Mouse (Mus musculus) heart, adult 2 months (tissue): ENCODE measurements around the gene Ccdc97. TPM values are rescaled to one million over a fixed set of nuclear protein-coding genes. Genes with fewer than 3 reads are reported as not detected.
A peak's percentile ranks its signal among the peaks of the same experiment; 100 is the strongest.
"Not testable (repeated sequence)": the region's sequence is repeated elsewhere in the genome, so short reads cannot be mapped to it uniquely, and the experiment has no call there.

ENCODE experiments used
- DNase-seq, 2 experiments: peaks; one replicate each; pipeline ENCODE4 v3.0.0; 2021
- H3K27ac ChIP-seq: fragments of 200-600 bp; 2 replicates; pipeline ENCODE4 v1.8.1; 2022
- H3K27me3 ChIP-seq: fragments of 200-500 bp; 2 replicates; pipeline ENCODE4 v1.6.1; 2012; ENCODE audit warnings: mild to moderate bottlenecking, low read length, inconsistent platforms, mixed read lengths; ENCODE audit not compliant: control insufficient read depth, insufficient read depth
- H3K36me3 ChIP-seq: fragments of 200-500 bp; 2 replicates; pipeline ENCODE4 v1.6.1; 2012; ENCODE audit warnings: low read length, inconsistent platforms; ENCODE audit not compliant: control insufficient read depth, insufficient read depth
- H3K4me1 ChIP-seq: fragments of 200-500 bp; 2 replicates; pipeline ENCODE4 v1.6.1; 2011; ENCODE audit warnings: low read length; ENCODE audit not compliant: control insufficient read depth, insufficient read depth
- H3K4me3 ChIP-seq: fragments of 200-600 bp; 2 replicates; pipeline ENCODE4 v1.8.1; 2022
- H3K79me2 ChIP-seq: fragments of 200-500 bp; replicated peaks from 2 replicates; pipeline ENCODE4 v1.6.1; 2012; ENCODE audit warnings: mild to moderate bottlenecking, inconsistent platforms, low read length, moderate library complexity, mixed read lengths; ENCODE audit not compliant: control insufficient read depth, insufficient read depth
- H3K9ac ChIP-seq: fragments of 200-500 bp; 2 replicates; pipeline ENCODE4 v1.6.1; 2012; ENCODE audit warnings: low read depth, mild to moderate bottlenecking, control low read depth, inconsistent platforms, low read length, mixed read lengths
- CTCF ChIP-seq: fragments of 200-600 bp; IDR thresholded peaks from 2 replicates; pipeline ENCODE4 v1.8.1; 2022; ENCODE audit warnings: antibody characterized with exemption, mild to moderate bottlenecking, moderate library complexity
- EP300 ChIP-seq: fragments of 200-500 bp; IDR thresholded peaks from 2 replicates; pipeline ENCODE4 v1.6.1; 2011; ENCODE audit warnings: low read depth, low read length, control low read depth; ENCODE audit not compliant: insufficient read depth
- POLR2A ChIP-seq: fragments of 200-500 bp; IDR thresholded peaks from 2 replicates; pipeline ENCODE4 v1.6.1; 2011; ENCODE audit warnings: mild to moderate bottlenecking, low read depth, low read length, control low read depth; ENCODE audit not compliant: insufficient read depth
- WGBS: fragments of 180-500 bp; shearing (Covaris S2); methylation state at CpG from one replicate; pipeline ENCODE4 v1.1.7; 2018; 5-methylcytosine and 5-hydroxymethylcytosine counted together
- intact Hi-C: fragments of 180-260 bp; cut with DNase I; formaldehyde crosslinking; loops from one replicate; pipeline ENCODE4 v1.15.1; 2025
- polyA plus RNA-seq: library from polyadenylated mRNA; depleted of rRNA; stranded (reverse); fragments of >200 nt; gene quantifications from 2 replicates; pipeline ENCODE4 v1.2.3, GENCODE M21; 2012
- total RNA-seq, 2 experiments: library from RNA; stranded (reverse); gene quantifications; 2 replicates each; pipeline ENCODE4 v1.2.3; 2021

The Ccdc97 gene
- total and polyA plus RNA-seq, 3 experiments = 51.8 to 62.9 (median 59.3) TPM

- H3K79me2 ChIP-seq = no peaks in the 10 kb centered on the region
- peaks cover 17% of the 10 kb centered on the region for H3K4me1 ChIP-seq
- no peak overlapping the region for H3K9ac ChIP-seq
- peak in 1 of 2 experiments; percentile 44 for DNase-seq
- H3K27me3 ChIP-seq = no peaks in the 10 kb centered on the region
- peaks cover 20% of the 10 kb centered on the region for H3K36me3 ChIP-seq
- WGBS = 50% methylated on average over 8 of the region's 8 CpGs
- no peak overlapping the region for H3K4me3 ChIP-seq
- TF ChIP-seq CTCF (no peak), EP300 (peak; percentile 68; the same call in 1 of the 2 replicates), POLR2A (0 out of 2 replicates have a peak, but pooled peaks have one; percentile 17)
- H3K27ac ChIP-seq = peak overlapping the region; percentile 64
- intact Hi-C loops = no loop called here
Measured at GRCm38 (mm10) chr7:25731294-25732055, 12.6 kb upstream of the Ccdc97 start.

DNA sequence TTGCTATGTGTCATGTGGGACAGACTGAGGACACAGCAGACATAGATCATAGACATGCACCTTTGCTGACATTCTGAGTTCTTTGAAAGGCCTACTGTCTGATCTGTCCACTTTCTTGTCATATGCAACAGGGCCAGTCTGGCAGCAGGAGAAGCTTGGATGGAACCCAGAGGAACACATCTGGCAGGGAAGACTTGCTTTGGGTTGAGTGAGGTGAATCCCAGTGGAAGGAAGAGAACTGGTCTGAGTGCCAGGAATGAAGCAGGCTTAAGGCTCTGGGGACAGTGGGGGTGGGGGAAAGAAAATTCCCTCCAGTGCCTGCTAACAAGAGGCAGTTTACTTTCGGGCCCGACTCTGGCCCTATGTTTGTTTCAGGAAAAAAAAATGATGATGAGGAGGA is 11.0 kb upstream of the Ccdc97 start:
- no peak overlapping the region for H3K4me3 ChIP-seq
- no peaks in the 10 kb centered on the region for H3K79me2 ChIP-seq
- intact Hi-C loops = no loop called here
- peak overlapping the region; percentile 45 for H3K27ac ChIP-seq
- no peaks in the 10 kb centered on the region for H3K27me3 ChIP-seq
- peaks cover 17% of the 10 kb centered on the region for H3K4me1 ChIP-seq
- 0 out of 2 replicates have a peak, but pooled peaks have one; percentile 48 for TF ChIP-seq EP300
- no peak for TF ChIP-seq POLR2A
- no peak for TF ChIP-seq CTCF
- no peak overlapping the region for H3K9ac ChIP-seq
- peak; percentile 52 to 77 for DNase-seq
- WGBS = 25% methylated on average over 2 of the region's 2 CpGs
- peaks cover 20% of the 10 kb centered on the region for H3K36me3 ChIP-seq

DNA sequence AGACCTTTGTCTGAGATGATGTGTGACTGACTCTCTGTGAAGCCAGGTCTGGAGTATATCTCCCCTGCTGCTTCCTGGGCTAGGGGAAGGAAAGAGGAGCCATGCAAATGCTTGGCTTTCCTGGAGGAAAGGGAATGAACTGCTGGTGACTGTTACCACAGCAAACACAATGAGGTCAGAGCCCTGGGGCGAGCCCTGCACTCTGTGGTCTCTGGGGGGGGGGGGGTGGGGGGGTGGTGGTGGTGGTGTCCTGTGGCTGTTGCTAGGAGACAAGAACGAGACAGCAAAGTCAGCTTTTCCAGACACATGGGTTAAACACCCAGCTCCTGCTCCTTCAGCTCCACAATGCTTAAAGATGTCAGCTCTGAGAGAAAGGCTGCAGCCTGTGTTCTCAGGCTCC is 10.5 kb upstream of the Ccdc97 start:
- no peak overlapping the region for H3K4me3 ChIP-seq
- no peaks in the 10 kb centered on the region for H3K27me3 ChIP-seq
- H3K9ac ChIP-seq = no peak overlapping the region
- TF ChIP-seq CTCF (no peak), POLR2A (no peak), EP300 (no peak)
- no peak for DNase-seq
- H3K27ac ChIP-seq = peak overlapping the region; percentile 45; the same call in 1 of the 2 replicates
- intact Hi-C loops = no loop called here
- peaks cover 20% of the 10 kb centered on the region for H3K36me3 ChIP-seq
- peaks cover 17% of the 10 kb centered on the region for H3K4me1 ChIP-seq
- no peaks in the 10 kb centered on the region for H3K79me2 ChIP-seq
- 19% methylated on average over 2 of the region's 2 CpGs for WGBS

DNA sequence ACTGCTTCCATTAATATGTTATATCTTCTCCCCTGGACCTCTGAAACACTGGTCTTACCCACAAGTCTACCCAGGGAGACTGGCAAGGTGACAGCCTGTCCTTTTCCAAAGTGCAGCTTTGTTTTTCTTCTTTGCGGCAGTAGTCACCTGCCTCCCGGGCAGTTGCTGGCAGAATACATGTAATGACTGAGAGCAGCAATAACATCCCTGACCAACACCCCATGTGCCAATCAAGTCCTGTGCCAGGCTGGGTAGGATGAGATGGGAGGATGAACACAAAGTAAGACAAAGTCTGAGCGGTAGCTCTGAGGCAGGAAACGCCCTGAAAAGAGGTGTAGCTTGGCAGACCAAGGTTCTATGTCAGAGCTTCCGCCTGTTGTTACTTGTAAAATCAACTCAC is 8.9 kb upstream of the Ccdc97 start:
- Histone ChIP-seq H3K27me3 (no peaks in the 10 kb centered on the region), H3K4me1 (peaks cover 17% of the 10 kb centered on the region), H3K36me3 (peaks cover 20% of the 10 kb centered on the region), H3K27ac (no peak overlapping the region), H3K4me3 (no peak overlapping the region), H3K79me2 (no peaks in the 10 kb centered on the region), H3K9ac (no peak overlapping the region)
- no peak for DNase-seq
- no peak for TF ChIP-seq EP300
- TF ChIP-seq POLR2A = no peak
- no peak for TF ChIP-seq CTCF
- intact Hi-C loops = no loop called here
- 72% methylated on average over 5 of the region's 5 CpGs for WGBS

DNA sequence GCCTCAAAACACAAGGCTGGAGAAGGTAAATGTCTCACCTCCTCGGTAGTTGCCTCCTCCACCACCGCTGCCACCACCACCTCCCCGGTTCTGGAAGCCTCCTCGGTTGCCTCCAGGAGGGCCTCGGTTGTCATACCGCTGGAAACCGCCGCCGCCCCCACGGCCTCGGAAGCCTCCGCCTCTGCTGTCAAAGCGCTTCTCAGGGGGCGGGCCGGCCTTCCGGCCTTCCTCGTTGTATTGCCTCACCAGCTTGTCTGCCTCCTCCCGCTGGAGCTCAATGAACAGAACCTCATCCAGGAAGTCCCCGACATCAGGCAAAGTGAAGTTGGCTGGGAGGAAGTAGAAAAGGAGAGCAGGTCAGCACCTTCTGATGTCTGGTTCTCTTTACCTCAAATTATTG is 7.0 kb upstream of the Ccdc97 start:
- Histone ChIP-seq H3K9ac (no peak overlapping the region), H3K27me3 (no peaks in the 10 kb centered on the region), H3K4me1 (peaks cover 14% of the 10 kb centered on the region), H3K27ac (no peak overlapping the region), H3K4me3 (no peak overlapping the region), H3K79me2 (no peaks in the 10 kb centered on the region), H3K36me3 (peaks cover 13% of the 10 kb centered on the region)
- no peak for TF ChIP-seq CTCF
- intact Hi-C loops = no loop called here
- no peak for DNase-seq
- WGBS = 57% methylated on average over 19 of the region's 19 CpGs

DNA sequence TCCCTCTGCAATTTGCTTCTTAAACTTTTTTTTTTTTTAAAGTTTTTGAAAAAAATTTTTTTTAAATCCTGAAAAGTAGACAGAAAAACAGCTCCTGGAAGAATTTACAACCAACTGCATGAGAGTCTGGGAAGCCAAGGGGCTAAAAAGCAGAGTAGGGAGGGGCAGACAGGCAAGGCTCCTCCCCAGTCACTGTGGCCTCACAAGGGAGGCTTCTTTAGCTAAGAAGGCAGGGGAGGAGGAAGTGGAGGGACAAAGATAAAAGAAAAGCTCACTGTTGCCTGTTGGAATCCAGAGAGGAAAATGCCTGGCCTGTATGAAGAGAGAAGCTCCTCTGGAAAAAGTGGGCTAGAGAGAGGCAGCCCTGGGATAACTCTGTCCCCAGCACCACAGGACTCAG is 2.9 kb upstream of the Ccdc97 start:
- DNase-seq, H3K36me3 ChIP-seq, H3K4me3 ChIP-seq, H3K27ac ChIP-seq, H3K27me3 ChIP-seq, H3K9ac ChIP-seq, H3K79me2 ChIP-seq, H3K4me1 ChIP-seq: not testable (repeated sequence)
- intact Hi-C loops = loop anchor here (2.0 kb wide), 2 partner anchors 31 to 35 kb away; partner anchors contain the start of gene Tgfb1
